Mouse (Mus musculus) hindbrain, embryonic 12.5 days (tissue): ENCODE data around the gene Matk. TPM values are rescaled to one million over a fixed set of nuclear protein-coding genes. Genes with fewer than 3 reads are reported as not detected.
A peak's percentile ranks its signal among the peaks of the same experiment; 100 is the strongest.

Experiments
- ATAC-seq: fragments of 200-750 bp; cut with Nextera tagmentation; 2 replicates; pipeline ENCODE4 v1.8.0; 2017; ENCODE audit warnings: moderate TSS enrichment; ENCODE audit not compliant: low FRiP score
- H3K27ac ChIP-seq: fragments of 300-500 bp; sonication (generic); 2 replicates; pipeline ENCODE4 v1.5.1; 2016; ENCODE audit warnings: mild to moderate bottlenecking
- H3K27me3 ChIP-seq: fragments of 300-500 bp; sonication (generic); 2 replicates; pipeline ENCODE4 v1.6.1; 2016; ENCODE audit warnings: mild to moderate bottlenecking
- H3K36me3 ChIP-seq: fragments of 300-500 bp; sonication (generic); 2 replicates; pipeline ENCODE4 v1.6.1; 2016; ENCODE audit warnings: mild to moderate bottlenecking
- H3K4me1 ChIP-seq: fragments of 300-500 bp; sonication (generic); 2 replicates; pipeline ENCODE4 v1.6.1; 2016
- H3K4me2 ChIP-seq: fragments of 300-500 bp; sonication (generic); replicated peaks from 2 replicates; pipeline ENCODE4 v1.6.1; 2016; ENCODE audit warnings: mild to moderate bottlenecking
- H3K4me3 ChIP-seq: fragments of 300-500 bp; sonication (generic); 2 replicates; pipeline ENCODE4 v1.5.1; 2016; ENCODE audit warnings: mild to moderate bottlenecking
- H3K9ac ChIP-seq: fragments of 300-500 bp; sonication (generic); 2 replicates; pipeline ENCODE4 v1.6.1; 2016; ENCODE audit warnings: mild to moderate bottlenecking, moderate library complexity
- H3K9me3 ChIP-seq: fragments of 300-500 bp; sonication (generic); replicated peaks from 2 replicates; pipeline ENCODE4 v1.6.1; 2016; ENCODE audit warnings: mild to moderate bottlenecking
- WGBS: fragments of 180-500 bp; shearing (Covaris S2); methylation state at CpG from one replicate; pipeline ENCODE4 v1.1.7; 2016; 5-methylcytosine and 5-hydroxymethylcytosine counted together
- polyA plus RNA-seq: library from polyadenylated mRNA; unstranded; fragments of >200 nt; fragmentation: Nextera tagmentation; extraction: Ambion mirVana; gene quantifications from 2 replicates; pipeline ENCODE4 v1.2.1, GENCODE M21; 2016

The Matk gene
- polyA plus RNA-seq, 1 experiment from 2014 or later, result 6.8 TPM

- Histone ChIP-seq H3K27ac (peak within 1 kb of the TSS; percentile 85), H3K9ac (peak within 1 kb of the TSS; percentile 77), H3K4me1 (peaks cover 36% of the 10 kb centered on the region), H3K36me3 (no peaks in the 10 kb centered on the region), H3K4me2 (peak within 1 kb of the TSS; percentile 62), H3K9me3 (no peaks in the 10 kb centered on the region), H3K27me3 (peaks cover 17% of the 10 kb centered on the region; the same call in 1 of the 2 replicates), H3K4me3 (peak within 1 kb of the TSS; percentile 58)
- 7% methylated on average over 27 of the region's 27 CpGs for WGBS
- peak; percentile 90 for ATAC-seq
Observed at GRCm38 (mm10) chr10:81230438-81231332, 22.1 kb upstream of the Matk start, which contains the start of gene Atcay. Atcay (minus strand) TSS chr10:81230833.

GRCm38 (mm10) chr10:81231436-81231835 is 21.3 kb upstream of the Matk start:
- WGBS, result 48% methylated on average over 7 of the region's 7 CpGs
- Histone ChIP-seq H3K27me3 (peaks cover 17% of the 10 kb centered on the region; the same call in 1 of the 2 replicates), H3K27ac (peak overlapping the region; percentile 85), H3K4me2 (peak overlapping the region; percentile 62), H3K4me1 (peaks cover 38% of the 10 kb centered on the region), H3K9me3 (no peaks in the 10 kb centered on the region), H3K4me3 (peak overlapping the region; percentile 58), H3K36me3 (no peaks in the 10 kb centered on the region), H3K9ac (peak overlapping the region; percentile 27; the same call in 1 of the 2 replicates)
- 0 out of 2 replicates have a peak, but pooled peaks have one; percentile 1 for ATAC-seq

GRCm38 (mm10) chr10:81232580-81233225 is 20.0 kb upstream of the Matk start, which contains the start of gene Zfr2:
Zfr2 (plus strand) TSS chr10:81233155.
- no peaks in the 10 kb centered on the region for H3K36me3 ChIP-seq
- ATAC-seq, result peak; percentile 53
- 0 out of 2 replicates have a peak within 1 kb of the TSS, but pooled peaks have one; percentile 23 for H3K27ac ChIP-seq
- H3K4me2 ChIP-seq, result peak within 1 kb of the TSS; percentile 78
- peak within 1 kb of the TSS; percentile 77 for H3K9ac ChIP-seq
- no peaks in the 10 kb centered on the region for H3K9me3 ChIP-seq
- peaks cover 22% of the 10 kb centered on the region for H3K27me3 ChIP-seq
- H3K4me3 ChIP-seq, result peak within 1 kb of the TSS; percentile 64
- peaks cover 40% of the 10 kb centered on the region for H3K4me1 ChIP-seq
- WGBS, result 8% methylated on average over 29 of the region's 29 CpGs

GRCm38 (mm10) chr10:81233226-81233585 is 19.5 kb upstream of the Matk start:
- Histone ChIP-seq H3K36me3 (no peaks in the 10 kb centered on the region), H3K4me3 (peak overlapping the region; percentile 64), H3K27me3 (peaks cover 27% of the 10 kb centered on the region), H3K9ac (peak overlapping the region; percentile 77), H3K4me1 (peaks cover 40% of the 10 kb centered on the region), H3K4me2 (peak overlapping the region; percentile 78), H3K9me3 (no peaks in the 10 kb centered on the region), H3K27ac (0 out of 2 replicates have a peak overlapping the region, but pooled peaks have one; percentile 23)
- peak; percentile 36 for ATAC-seq
- WGBS, result 2% methylated on average over 22 of the region's 28 CpGs

- no peaks in the 10 kb centered on the region for H3K36me3 ChIP-seq
- H3K4me1 ChIP-seq, result peaks cover 31% of the 10 kb centered on the region
- no peak for ATAC-seq
- H3K27ac ChIP-seq, result no peak overlapping the region
- H3K4me2 ChIP-seq, result no peak overlapping the region; the same call in 1 of the 2 replicates
- H3K4me3 ChIP-seq, result no peak overlapping the region
- H3K9me3 ChIP-seq, result no peaks in the 10 kb centered on the region
- H3K27me3 ChIP-seq, result peaks cover 29% of the 10 kb centered on the region
- no peak overlapping the region for H3K9ac ChIP-seq
- WGBS, result 82% methylated on average over 6 of the region's 6 CpGs
Observed at GRCm38 (mm10) chr10:81234206-81234605, 18.5 kb upstream of the Matk start.

GRCm38 (mm10) chr10:81236471-81237268 is 16.1 kb upstream of the Matk start:
- no peak overlapping the region for H3K27ac ChIP-seq
- H3K9ac ChIP-seq, result 0 out of 2 replicates have a peak overlapping the region, but pooled peaks have one; percentile 23
- H3K36me3 ChIP-seq, result no peaks in the 10 kb centered on the region
- no peaks in the 10 kb centered on the region for H3K9me3 ChIP-seq
- H3K27me3 ChIP-seq, result peaks cover 41% of the 10 kb centered on the region
- no peak overlapping the region for H3K4me2 ChIP-seq
- ATAC-seq, result no peak
- 86% methylated on average over 12 of the region's 12 CpGs for WGBS
- H3K4me1 ChIP-seq, result peaks cover 26% of the 10 kb centered on the region
- no peak overlapping the region for H3K4me3 ChIP-seq

- Histone ChIP-seq H3K27me3 (peaks cover 59% of the 10 kb centered on the region), H3K9me3 (no peaks in the 10 kb centered on the region), H3K4me3 (no peak overlapping the region), H3K36me3 (peaks cover 3% of the 10 kb centered on the region; the same call in 1 of the 2 replicates), H3K4me2 (no peak overlapping the region), H3K27ac (no peak overlapping the region), H3K9ac (no peak overlapping the region), H3K4me1 (peaks cover 22% of the 10 kb centered on the region)
- ATAC-seq, result no peak
- 75% methylated on average over 2 of the region's 2 CpGs for WGBS
Observed at GRCm38 (mm10) chr10:81238618-81239017, 14.1 kb upstream of the Matk start.

- Histone ChIP-seq H3K9ac (no peak overlapping the region), H3K27ac (no peak overlapping the region), H3K9me3 (no peaks in the 10 kb centered on the region), H3K4me1 (peaks cover 19% of the 10 kb centered on the region), H3K27me3 (peaks cover 68% of the 10 kb centered on the region), H3K4me3 (no peak overlapping the region), H3K4me2 (no peak overlapping the region), H3K36me3 (peaks cover 3% of the 10 kb centered on the region; the same call in 1 of the 2 replicates)
- WGBS, result 25% methylated on average over 13 of the region's 13 CpGs
- ATAC-seq, result no peak
Observed at GRCm38 (mm10) chr10:81240876-81241275, 11.9 kb upstream of the Matk start.

- H3K4me3 ChIP-seq, result no peak overlapping the region
- ATAC-seq, result no peak
- H3K4me1 ChIP-seq, result peaks cover 14% of the 10 kb centered on the region
- H3K27ac ChIP-seq, result no peak overlapping the region
- H3K9ac ChIP-seq, result no peak overlapping the region
- no peaks in the 10 kb centered on the region for H3K9me3 ChIP-seq
- no peak overlapping the region for H3K4me2 ChIP-seq
- H3K36me3 ChIP-seq, result peaks cover 3% of the 10 kb centered on the region; the same call in 1 of the 2 replicates
- 87% methylated on average over 16 of the region's 16 CpGs for WGBS
- peaks cover 73% of the 10 kb centered on the region for H3K27me3 ChIP-seq
Observed at GRCm38 (mm10) chr10:81242021-81242420, 10.7 kb upstream of the Matk start.

GRCm38 (mm10) chr10:81244146-81244545 is 8.6 kb upstream of the Matk start:
- Histone ChIP-seq H3K27me3 (peaks cover 64% of the 10 kb centered on the region), H3K4me2 (peak overlapping the region; percentile 26; the same call in 1 of the 2 replicates)
- whole genome bisulfite sequencing, result 77% methylated on average over 4 of the region's 4 CpGs

GRCm38 (mm10) chr10:81244595-81244994 is 8.1 kb upstream of the Matk start:
- Histone ChIP-seq H3K4me3 (no peak overlapping the region), H3K9me3 (no peaks in the 10 kb centered on the region), H3K4me2 (peak overlapping the region; percentile 26; the same call in 1 of the 2 replicates), H3K27me3 (peaks cover 63% of the 10 kb centered on the region), H3K4me1 (peaks cover 7% of the 10 kb centered on the region), H3K9ac (no peak overlapping the region), H3K27ac (no peak overlapping the region), H3K36me3 (peaks cover 8% of the 10 kb centered on the region; the same call in 1 of the 2 replicates)
- WGBS, result 12% methylated on average over 17 of the region's 17 CpGs
- peak; percentile 65 for ATAC-seq

More at GRCm38 (mm10) chr10:81244146-81244545, 8.6 kb upstream of the Matk start:
- no peak overlapping the region for H3K9ac ChIP-seq
- no peak; the same call in 1 of the 2 replicates for ATAC-seq
- H3K4me1 ChIP-seq, result peaks cover 11% of the 10 kb centered on the region
- peaks cover 8% of the 10 kb centered on the region; the same call in 1 of the 2 replicates for H3K36me3 ChIP-seq
- H3K4me3 ChIP-seq, result no peak overlapping the region
- no peak overlapping the region for H3K27ac ChIP-seq
- no peaks in the 10 kb centered on the region for H3K9me3 ChIP-seq
